Mouse (Mus musculus) olfactory bulb, adult 2 months (tissue): ENCODE data around the gene Gm20479.

ENCODE experiments used
- CTCF ChIP-seq: fragments of 200-500 bp; IDR thresholded peaks from 2 replicates; pipeline ENCODE4 v1.5.1; 2012; ENCODE audit warnings: low read depth, mild to moderate bottlenecking, low read length, moderate library complexity; ENCODE audit not compliant: insufficient read depth
- POLR2A ChIP-seq: fragments of 200-500 bp; IDR thresholded peaks from 2 replicates; pipeline ENCODE4 v1.6.1; 2012; ENCODE audit warnings: mild to moderate bottlenecking, low read depth, low read length, moderate library complexity; ENCODE audit not compliant: insufficient read depth

DNA sequence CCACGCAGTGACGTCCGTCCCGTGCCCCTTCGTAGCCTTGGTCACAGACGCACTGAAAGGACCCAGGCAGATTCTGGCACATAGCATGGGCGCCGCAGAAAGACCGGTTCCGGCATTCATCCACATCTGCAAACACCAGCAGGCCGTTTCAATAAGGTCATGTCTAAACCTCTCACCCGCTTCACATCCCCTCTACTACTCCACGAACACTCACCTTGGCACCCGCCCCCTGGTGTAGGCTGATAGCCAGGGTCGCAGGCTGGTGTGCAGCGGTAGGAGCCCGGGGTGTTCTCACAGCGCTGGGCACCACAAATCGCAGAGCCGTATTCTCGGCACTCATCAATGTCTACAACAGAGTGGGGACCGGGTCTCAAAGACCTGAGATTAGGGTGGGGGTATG lies 37.8 kb downstream of the Gm20479 start:
- TF ChIP-seq CTCF (no peak), POLR2A (no peak)
